Mouse (Mus musculus): Measurements from ENCODE around the gene Mpeg1. TPM values are rescaled to one million over a fixed set of nuclear protein-coding genes. Genes with fewer than 3 reads are reported as not detected.

Gene Mpeg1
- polyA plus RNA-seq, 1 experiment from 2014 or later = 0.97 TPM

GRCm38 (mm10) chr19:12491636-12492035, 31.1 kb downstream of the Mpeg1 start:
- no peak overlapping the region for H3K9ac ChIP-seq (ENCODE audit: low read length)
- WGBS = 90% methylated on average over 7 of the region's 7 CpGs

GRCm38 (mm10) chr19:12493453-12494186, 33.0 kb downstream of the Mpeg1 start:
- DNase-seq (ENCODE audit: low spot score) = no peak
- no peak overlapping the region for H3K27ac ChIP-seq (ENCODE audit: low read depth)
- H3K9me3 ChIP-seq (ENCODE audit: control insufficient read depth, low read length) = no peaks in the 10 kb centered on the region
- H3K4me2 ChIP-seq (ENCODE audit: low read length) = no peak overlapping the region
- peaks cover 17% of the 10 kb centered on the region; the same call in 1 of the 2 replicates for H3K4me1 ChIP-seq (replicated peaks; ENCODE audit: control insufficient read depth, insufficient read depth, low read length)
- peaks cover 41% of the 10 kb centered on the region for H3K36me3 ChIP-seq (ENCODE audit: control insufficient read depth, insufficient read depth, low read length)
- H3K27me3 ChIP-seq (replicated peaks; ENCODE audit: control insufficient read depth, insufficient read depth, low read length) = no peaks in the 10 kb centered on the region
- WGBS = 70% methylated on average over 4 of the region's 4 CpGs
- ATAC-seq (replicated peaks; ENCODE audit: low FRiP score, low TSS enrichment, low read depth) = no peak
- H3K9ac ChIP-seq (ENCODE audit: low read length) = no peak overlapping the region
- no peak overlapping the region for H3K4me3 ChIP-seq (ENCODE audit: low read depth, low read length)

More at GRCm38 (mm10) chr19:12491636-12492035, 31.1 kb downstream of the Mpeg1 start:
- ATAC-seq (replicated peaks; ENCODE audit: low FRiP score, low TSS enrichment, low read depth) (no peak), DNase-seq (ENCODE audit: low spot score) (no peak)
- Histone ChIP-seq H3K4me1 (replicated peaks; ENCODE audit: control insufficient read depth, insufficient read depth, low read length) (peaks cover 22% of the 10 kb centered on the region), H3K27me3 (replicated peaks; ENCODE audit: control insufficient read depth, insufficient read depth, low read length) (no peaks in the 10 kb centered on the region), H3K9me3 (ENCODE audit: control insufficient read depth, low read length) (no peaks in the 10 kb centered on the region), H3K36me3 (ENCODE audit: control insufficient read depth, insufficient read depth, low read length) (peaks cover 30% of the 10 kb centered on the region), H3K27ac (ENCODE audit: low read depth) (no peak overlapping the region), H3K4me3 (ENCODE audit: low read depth, low read length) (no peak overlapping the region), H3K4me2 (ENCODE audit: low read length) (no peak overlapping the region)

GRCm38 (mm10) chr19:12494187-12494458, 33.5 kb downstream of the Mpeg1 start:
- DNase-seq (ENCODE audit: low spot score) (peak; percentile 48), ATAC-seq (replicated peaks; ENCODE audit: low FRiP score, low TSS enrichment, low read depth) (no peak)
- no peak overlapping the region for H3K27ac ChIP-seq (ENCODE audit: low read depth)
- H3K4me1 ChIP-seq (replicated peaks; ENCODE audit: control insufficient read depth, insufficient read depth, low read length) = peaks cover 22% of the 10 kb centered on the region; the same call in 1 of the 2 replicates
- no peak overlapping the region for H3K9ac ChIP-seq (ENCODE audit: low read length)
- peaks cover 41% of the 10 kb centered on the region for H3K36me3 ChIP-seq (ENCODE audit: control insufficient read depth, insufficient read depth, low read length)
- H3K4me3 ChIP-seq (ENCODE audit: low read depth, low read length) = no peak overlapping the region
- H3K9me3 ChIP-seq (ENCODE audit: control insufficient read depth, low read length) = no peaks in the 10 kb centered on the region
- WGBS = 69% methylated on average over 4 of the region's 4 CpGs
- H3K4me2 ChIP-seq (ENCODE audit: low read length) = no peak overlapping the region
- H3K27me3 ChIP-seq (replicated peaks; ENCODE audit: control insufficient read depth, insufficient read depth, low read length) = no peaks in the 10 kb centered on the region

GRCm38 (mm10) chr19:12494972-12495535, 34.5 kb downstream of the Mpeg1 start:
- Histone ChIP-seq H3K4me3 (ENCODE audit: low read depth, low read length) (no peak overlapping the region), H3K36me3 (ENCODE audit: control insufficient read depth, insufficient read depth, low read length) (peaks cover 35% of the 10 kb centered on the region), H3K9me3 (ENCODE audit: control insufficient read depth, low read length) (no peaks in the 10 kb centered on the region), H3K4me1 (replicated peaks; ENCODE audit: control insufficient read depth, insufficient read depth, low read length) (peaks cover 26% of the 10 kb centered on the region; the same call in 1 of the 2 replicates), H3K4me2 (ENCODE audit: low read length) (no peak overlapping the region), H3K27ac (ENCODE audit: low read depth) (no peak overlapping the region), H3K9ac (ENCODE audit: low read length) (no peak overlapping the region), H3K27me3 (replicated peaks; ENCODE audit: control insufficient read depth, insufficient read depth, low read length) (no peaks in the 10 kb centered on the region)
- DNase-seq (ENCODE audit: low spot score) = no peak
- 66% methylated on average over 3 of the region's 3 CpGs for WGBS
- ATAC-seq (replicated peaks; ENCODE audit: low FRiP score, low TSS enrichment, low read depth) = no peak

- peaks cover 23% of the 10 kb centered on the region for H3K36me3 ChIP-seq (ENCODE audit: control insufficient read depth, insufficient read depth, low read length)
- DNase-seq (ENCODE audit: low spot score) (no peak), ATAC-seq (replicated peaks; ENCODE audit: low FRiP score, low TSS enrichment, low read depth) (no peak)
- no peaks in the 10 kb centered on the region for H3K9me3 ChIP-seq (ENCODE audit: control insufficient read depth, low read length)
- no peak overlapping the region for H3K9ac ChIP-seq (ENCODE audit: low read length)
- no peak overlapping the region for H3K4me3 ChIP-seq (ENCODE audit: low read depth, low read length)
- peaks cover 31% of the 10 kb centered on the region; the same call in 1 of the 2 replicates for H3K4me1 ChIP-seq (replicated peaks; ENCODE audit: control insufficient read depth, insufficient read depth, low read length)
- H3K4me2 ChIP-seq (ENCODE audit: low read length) = no peak overlapping the region
- no peak overlapping the region for H3K27ac ChIP-seq (ENCODE audit: low read depth)
- no peaks in the 10 kb centered on the region for H3K27me3 ChIP-seq (replicated peaks; ENCODE audit: control insufficient read depth, insufficient read depth, low read length)
- 86% methylated on average over 2 of the region's 2 CpGs for WGBS
Measured at GRCm38 (mm10) chr19:12496241-12496640, 35.7 kb downstream of the Mpeg1 start.

GRCm38 (mm10) chr19:12497909-12498308, 37.3 kb downstream of the Mpeg1 start:
- H3K9me3 ChIP-seq (ENCODE audit: control insufficient read depth, low read length) = no peaks in the 10 kb centered on the region
- peaks cover 12% of the 10 kb centered on the region; the same call in 1 of the 2 replicates for H3K36me3 ChIP-seq (ENCODE audit: control insufficient read depth, insufficient read depth, low read length)
- WGBS = 69% methylated on average over 2 of the region's 2 CpGs
- no peak for ATAC-seq (replicated peaks; ENCODE audit: low FRiP score, low TSS enrichment, low read depth)
- no peak overlapping the region for H3K9ac ChIP-seq (ENCODE audit: low read length)
- DNase-seq (ENCODE audit: low spot score) = no peak
- peak overlapping the region; percentile 67 for H3K4me2 ChIP-seq (ENCODE audit: low read length)
- H3K4me1 ChIP-seq (replicated peaks; ENCODE audit: control insufficient read depth, insufficient read depth, low read length) = peaks cover 31% of the 10 kb centered on the region; the same call in 1 of the 2 replicates
- H3K27ac ChIP-seq (ENCODE audit: low read depth) = no peak overlapping the region
- no peaks in the 10 kb centered on the region for H3K27me3 ChIP-seq (replicated peaks; ENCODE audit: control insufficient read depth, insufficient read depth, low read length)
- H3K4me3 ChIP-seq (ENCODE audit: low read depth, low read length) = no peak overlapping the region

GRCm38 (mm10) chr19:12498321-12498720, 37.7 kb downstream of the Mpeg1 start:
- DNase-seq (ENCODE audit: low spot score) (no peak), ATAC-seq (replicated peaks; ENCODE audit: low FRiP score, low TSS enrichment, low read depth) (no peak)
- Histone ChIP-seq H3K27ac (ENCODE audit: low read depth) (no peak overlapping the region), H3K4me2 (ENCODE audit: low read length) (peak overlapping the region; percentile 67), H3K9ac (ENCODE audit: low read length) (no peak overlapping the region), H3K4me1 (replicated peaks; ENCODE audit: control insufficient read depth, insufficient read depth, low read length) (peaks cover 31% of the 10 kb centered on the region; the same call in 1 of the 2 replicates), H3K9me3 (ENCODE audit: control insufficient read depth, low read length) (no peaks in the 10 kb centered on the region), H3K4me3 (ENCODE audit: low read depth, low read length) (peak overlapping the region; percentile 82; the same call in 1 of the 2 replicates), H3K27me3 (replicated peaks; ENCODE audit: control insufficient read depth, insufficient read depth, low read length) (no peaks in the 10 kb centered on the region), H3K36me3 (ENCODE audit: control insufficient read depth, insufficient read depth, low read length) (peaks cover 12% of the 10 kb centered on the region; the same call in 1 of the 2 replicates)
- 85% methylated on average over 4 of the region's 4 CpGs for WGBS

- H3K27ac ChIP-seq (ENCODE audit: low read depth) = no peak overlapping the region
- no peak for ATAC-seq (replicated peaks; ENCODE audit: low FRiP score, low TSS enrichment, low read depth)
- H3K27me3 ChIP-seq (replicated peaks; ENCODE audit: control insufficient read depth, insufficient read depth, low read length) = no peaks in the 10 kb centered on the region
- H3K36me3 ChIP-seq (ENCODE audit: control insufficient read depth, insufficient read depth, low read length) = peaks cover 12% of the 10 kb centered on the region; the same call in 1 of the 2 replicates
- H3K4me1 ChIP-seq (replicated peaks; ENCODE audit: control insufficient read depth, insufficient read depth, low read length) = peaks cover 31% of the 10 kb centered on the region; the same call in 1 of the 2 replicates
- H3K9me3 ChIP-seq (ENCODE audit: control insufficient read depth, low read length) = no peaks in the 10 kb centered on the region
- H3K9ac ChIP-seq (ENCODE audit: low read length) = no peak overlapping the region
- no peak for DNase-seq (ENCODE audit: low spot score)
- WGBS = 67% methylated on average over 1 of the region's 1 CpGs
- peak overlapping the region; percentile 82 for H3K4me3 ChIP-seq (ENCODE audit: low read depth, low read length)
- H3K4me2 ChIP-seq (ENCODE audit: low read length) = peak overlapping the region; percentile 67
Measured at GRCm38 (mm10) chr19:12498941-12499340, 38.4 kb downstream of the Mpeg1 start.

All from intestine, embryonic 14.5 days (tissue).